Mouse (Mus musculus): ENCODE measurements at regions not wholly inside any gene's neighbourhood (a gene's known extent, or its start where the extent isn't known, plus 50 kb on each side); places are given as distances from the start of the nearest gene placed in this dataset.

GRCm38 (mm10) chr12:39493114-39493513 lies 544.7 kb downstream of the Arl4a start:
- DNase-seq, result no peak
- Histone ChIP-seq H3K27ac (ENCODE audit: control insufficient read depth, insufficient read depth, low read length) (no peak overlapping the region), H3K27me3 (ENCODE audit: control insufficient read depth, insufficient read depth, low read length) (no peaks in the 10 kb centered on the region), H3K36me3 (ENCODE audit: control insufficient read depth, insufficient read depth, low read length) (no peaks in the 10 kb centered on the region), H3K4me3 (ENCODE audit: control insufficient read depth, insufficient read depth, low read length) (no peak overlapping the region), H3K4me1 (replicated peaks; ENCODE audit: control insufficient read depth, insufficient read depth, low read length) (no peaks in the 10 kb centered on the region)
- TF ChIP-seq CTCF (IDR thresholded peaks at IDR 0.05; ENCODE audit: borderline replicate concordance, control insufficient read depth, extremely low read depth, insufficient read depth, low read length, poor library complexity), result no peak
- 92% methylated on average over 8 of the region's 8 CpGs for whole genome bisulfite sequencing

GRCm38 (mm10) chr12:39472984-39473383 lies 564.8 kb downstream of the Arl4a start:
- Histone ChIP-seq H3K4me3 (ENCODE audit: control insufficient read depth, insufficient read depth, low read length) (no peak overlapping the region), H3K4me1 (replicated peaks; ENCODE audit: control insufficient read depth, insufficient read depth, low read length) (no peaks in the 10 kb centered on the region), H3K27ac (ENCODE audit: control insufficient read depth, insufficient read depth, low read length) (no peak overlapping the region), H3K36me3 (ENCODE audit: control insufficient read depth, insufficient read depth, low read length) (no peaks in the 10 kb centered on the region), H3K27me3 (ENCODE audit: control insufficient read depth, insufficient read depth, low read length) (no peaks in the 10 kb centered on the region)
- no peak for DNase-seq
- TF ChIP-seq POLR2A (IDR thresholded peaks at IDR 0.05; ENCODE audit: control insufficient read depth, extremely low read depth, insufficient read depth, low read length, poor library complexity) (no peak), CTCF (IDR thresholded peaks at IDR 0.05; ENCODE audit: borderline replicate concordance, control insufficient read depth, extremely low read depth, insufficient read depth, low read length, poor library complexity) (no peak)

Measured in thymus, adult 2 months (tissue).